Mouse (Mus musculus) midbrain, embryonic 14.5 days (tissue): ENCODE results near the gene Slc46a3. TPM values are rescaled to one million over a fixed set of nuclear protein-coding genes. Genes with fewer than 3 reads are reported as not detected.
"Not testable (repeated sequence)": the region's sequence is repeated elsewhere in the genome, so short reads cannot be mapped to it uniquely, and the experiment has no call there.

Source experiments
- ATAC-seq: fragments of 200-750 bp; cut with Nextera tagmentation; 2 replicates; pipeline ENCODE4 v1.8.0; 2017; ENCODE audit warnings: moderate number of reproducible peaks, moderate library complexity; ENCODE audit not compliant: low FRiP score, low TSS enrichment
- DNase-seq: peaks from one replicate; pipeline ENCODE4 v3.0.0-alpha.2; 2015
- H3K27ac ChIP-seq: fragments of 300-500 bp; sonication (generic); replicated peaks from 2 replicates; pipeline ENCODE4 v1.5.1; 2014; ENCODE audit warnings: mild to moderate bottlenecking, low read depth, low read length, moderate library complexity
- H3K27me3 ChIP-seq: fragments of 300-500 bp; sonication (generic); 2 replicates; pipeline ENCODE4 v1.6.1; 2014; ENCODE audit warnings: low read length, control low read depth, mixed read lengths; ENCODE audit not compliant: control insufficient read depth, insufficient read depth
- H3K36me3 ChIP-seq: fragments of 300-500 bp; sonication (generic); 2 replicates; pipeline ENCODE4 v1.6.1; 2014; ENCODE audit warnings: low read length, control low read depth; ENCODE audit not compliant: control insufficient read depth, insufficient read depth
- H3K4me1 ChIP-seq: fragments of 300-500 bp; sonication (generic); 2 replicates; pipeline ENCODE4 v1.6.1; 2014; ENCODE audit warnings: mild to moderate bottlenecking, antibody characterized with exemption, low read length, control low read depth; ENCODE audit not compliant: control insufficient read depth, insufficient read depth
- H3K4me2 ChIP-seq: fragments of 300-500 bp; sonication (generic); 2 replicates; pipeline ENCODE4 v1.6.1; 2014; ENCODE audit warnings: mild to moderate bottlenecking, low read length, moderate library complexity
- H3K4me3 ChIP-seq: fragments of 300-500 bp; sonication (generic); replicated peaks from 2 replicates; pipeline ENCODE4 v1.5.1; 2014; ENCODE audit warnings: low read depth, low read length
- H3K9ac ChIP-seq: fragments of 300-500 bp; sonication (generic); replicated peaks from 2 replicates; pipeline ENCODE4 v1.6.1; 2014; ENCODE audit warnings: mild to moderate bottlenecking, low read length, moderate library complexity
- H3K9me3 ChIP-seq: fragments of 300-500 bp; sonication (generic); 2 replicates; pipeline ENCODE4 v1.6.1; 2016; ENCODE audit warnings: low read length, control low read depth, mixed read lengths; ENCODE audit not compliant: control insufficient read depth
- WGBS: fragments of 180-500 bp; shearing (Covaris S2); extraction: QIAGEN DNeasy Blood & Tissue Kit; methylation state at CpG from one replicate; pipeline ENCODE4 v1.1.7; 2014; 5-methylcytosine and 5-hydroxymethylcytosine counted together
- polyA plus RNA-seq: library from polyadenylated mRNA; unstranded; fragments of >200 nt; fragmentation: Nextera tagmentation; extraction: Ambion mirVana; gene quantifications from 2 replicates; pipeline ENCODE4 v1.2.1, GENCODE M21; 2014

Slc46a3 gene
- polyA plus RNA-seq, 1 experiment from 2014 or later: 4.6 TPM

- H3K4me3 ChIP-seq: no peak overlapping the region
- WGBS: 57% methylated on average over 4 of the region's 4 CpGs
- H3K9me3 ChIP-seq: no peaks in the 10 kb centered on the region
Measured at GRCm38 (mm10) chr5:147898968-147899549, 4.4 kb upstream of the Slc46a3 start.

DNA sequence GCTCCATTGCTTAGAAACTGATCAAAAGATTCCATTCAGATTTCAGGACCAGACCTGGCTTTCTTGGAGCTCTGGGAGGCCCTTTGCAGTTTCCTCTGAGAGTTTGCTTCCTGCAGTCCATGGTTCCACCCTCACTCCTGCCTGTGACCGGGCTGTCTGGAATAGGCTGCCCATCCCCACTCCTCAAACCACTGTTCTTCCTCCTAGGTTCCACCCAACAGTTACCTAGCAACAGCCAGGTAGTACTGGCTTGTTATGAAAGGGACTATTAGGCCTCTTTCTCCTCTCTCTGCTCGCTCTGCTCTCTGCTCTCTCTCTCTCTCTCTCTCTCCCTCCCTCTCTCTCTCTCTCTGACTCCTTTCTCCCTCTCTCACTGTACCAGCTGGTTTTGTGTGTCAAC is 3.6 kb upstream of the Slc46a3 start:
- no peak overlapping the region for H3K4me2 ChIP-seq
- 0 out of 2 replicates have a peak, but pooled peaks cover 4% of the 10 kb centered on the region for H3K27me3 ChIP-seq
- no peak for ATAC-seq
- no peaks in the 10 kb centered on the region for H3K36me3 ChIP-seq
- H3K4me3 ChIP-seq: no peak overlapping the region
- H3K9me3 ChIP-seq: no peaks in the 10 kb centered on the region
- no peak overlapping the region for H3K27ac ChIP-seq
- no peak overlapping the region for H3K9ac ChIP-seq
- no peak for DNase-seq
- H3K4me1 ChIP-seq: 0 out of 2 replicates have a peak, but pooled peaks cover 6% of the 10 kb centered on the region
- WGBS: 73% methylated on average over 2 of the region's 2 CpGs

More at GRCm38 (mm10) chr5:147898968-147899549, 4.4 kb upstream of the Slc46a3 start:
- Histone ChIP-seq H3K27me3 (no peaks in the 10 kb centered on the region), H3K4me1 (no peaks in the 10 kb centered on the region), H3K4me2 (no peak overlapping the region), H3K9ac (no peak overlapping the region), H3K36me3 (no peaks in the 10 kb centered on the region), H3K27ac (no peak overlapping the region)
- no peak for ATAC-seq
- DNase-seq: no peak

DNA sequence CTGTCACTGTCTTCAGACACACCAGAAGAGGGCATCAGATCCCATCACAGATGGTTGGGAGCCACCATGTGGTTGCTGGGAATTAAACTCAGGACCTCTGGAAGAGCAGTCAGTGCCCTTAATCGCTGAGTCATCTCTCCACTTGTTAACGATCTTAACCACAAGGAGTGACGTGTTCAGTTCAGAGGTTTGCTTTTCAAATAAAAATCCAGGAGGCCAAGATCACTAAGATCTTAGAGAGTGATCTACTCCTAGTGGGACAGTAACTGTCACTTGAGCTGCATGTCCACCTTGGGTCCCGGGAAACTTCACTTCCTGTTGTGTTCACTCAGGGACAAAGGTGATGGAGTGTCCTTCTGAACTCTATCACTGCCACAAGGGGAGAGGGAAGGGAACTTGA is 1.9 kb upstream of the Slc46a3 start:
- not testable (repeated sequence) for H3K36me3 ChIP-seq, H3K4me3 ChIP-seq, H3K27me3 ChIP-seq, H3K27ac ChIP-seq, H3K9me3 ChIP-seq, ATAC-seq, H3K4me1 ChIP-seq, H3K9ac ChIP-seq, DNase-seq, H3K4me2 ChIP-seq
- WGBS: 90% methylated on average over 4 of the region's 4 CpGs

- DNase-seq (peak; percentile 26), ATAC-seq (no peak)
- Histone ChIP-seq H3K9ac (no peak overlapping the region), H3K4me1 (0 out of 2 replicates have a peak, but pooled peaks cover 6% of the 10 kb centered on the region), H3K27ac (no peak overlapping the region), H3K36me3 (no peaks in the 10 kb centered on the region), H3K4me2 (peak overlapping the region; percentile 74), H3K9me3 (no peaks in the 10 kb centered on the region), H3K4me3 (no peak overlapping the region), H3K27me3 (0 out of 2 replicates have a peak, but pooled peaks cover 4% of the 10 kb centered on the region)
- WGBS: 24% methylated on average over 16 of the region's 16 CpGs
Measured at GRCm38 (mm10) chr5:147895436-147896198, 1.0 kb upstream of the Slc46a3 start.

- 1% methylated on average over 25 of the region's 25 CpGs for WGBS
- Histone ChIP-seq H3K36me3 (no peaks in the 10 kb centered on the region), H3K9ac (peak overlapping the region; percentile 55), H3K4me1 (0 out of 2 replicates have a peak, but pooled peaks cover 6% of the 10 kb centered on the region), H3K4me3 (peak overlapping the region; percentile 58), H3K4me2 (peak overlapping the region; percentile 74), H3K9me3 (no peaks in the 10 kb centered on the region), H3K27ac (no peak overlapping the region), H3K27me3 (0 out of 2 replicates have a peak, but pooled peaks cover 4% of the 10 kb centered on the region)
- ATAC-seq (no peak), DNase-seq (peak; percentile 55)
Measured at GRCm38 (mm10) chr5:147893766-147894454, 705 bp downstream of the Slc46a3 start.

GRCm38 (mm10) chr5:147893143-147893542 is 1.5 kb downstream of the Slc46a3 start:
- Histone ChIP-seq H3K4me1 (0 out of 2 replicates have a peak, but pooled peaks cover 6% of the 10 kb centered on the region), H3K27me3 (0 out of 2 replicates have a peak, but pooled peaks cover 4% of the 10 kb centered on the region), H3K36me3 (no peaks in the 10 kb centered on the region), H3K27ac (no peak overlapping the region), H3K9ac (no peak overlapping the region), H3K4me3 (0 out of 2 replicates have a peak overlapping the region, but pooled peaks have one; percentile 58), H3K4me2 (no peak overlapping the region), H3K9me3 (no peaks in the 10 kb centered on the region)
- DNase-seq: peak; percentile 21
- WGBS: 12% methylated on average over 9 of the region's 9 CpGs
- no peak for ATAC-seq

- 22% methylated on average over 6 of the region's 6 CpGs for WGBS
- Histone ChIP-seq H3K9me3 (no peaks in the 10 kb centered on the region), H3K27ac (no peak overlapping the region), H3K4me3 (no peak overlapping the region), H3K4me2 (no peak overlapping the region), H3K36me3 (no peaks in the 10 kb centered on the region), H3K9ac (no peak overlapping the region), H3K27me3 (0 out of 2 replicates have a peak, but pooled peaks cover 4% of the 10 kb centered on the region), H3K4me1 (0 out of 2 replicates have a peak, but pooled peaks cover 6% of the 10 kb centered on the region)
- no peak for ATAC-seq
- no peak for DNase-seq
Measured at GRCm38 (mm10) chr5:147892735-147893134, 1.9 kb downstream of the Slc46a3 start.
